Mouse (Mus musculus): ENCODE data around the gene D7Ertd443e. TPM values are rescaled to one million over a fixed set of nuclear protein-coding genes. Genes with fewer than 3 reads are reported as not detected.

The D7Ertd443e gene
- polyA plus RNA-seq, 1 experiment from 2014 or later = 0.13 TPM

GRCm38 (mm10) chr7:134223444-134224161 is 161.9 kb downstream of the D7Ertd443e start:
- H3K36me3 ChIP-seq = no peaks in the 10 kb centered on the region
- H3K9ac ChIP-seq (replicated peaks) = no peak overlapping the region
- no peaks in the 10 kb centered on the region for H3K9me3 ChIP-seq
- peaks cover 20% of the 10 kb centered on the region for H3K27me3 ChIP-seq
- peaks cover 20% of the 10 kb centered on the region for H3K4me1 ChIP-seq (replicated peaks)
- H3K27ac ChIP-seq = no peak overlapping the region
- WGBS = 31% methylated on average over 16 of the region's 16 CpGs
- H3K4me3 ChIP-seq (replicated peaks) = peak overlapping the region; percentile 63
- H3K4me2 ChIP-seq (replicated peaks) = peak overlapping the region; percentile 96
- ATAC-seq = no peak

Other genes with a start within 250 kb of the D7Ertd443e start
- 1.2 and 1.8 TPM in 2 replicates for gene Adam12, start 153.5 kb downstream of the D7Ertd443e start, polyA plus RNA-seq (2015; fragmentation: Nextera tagmentation; extraction: Ambion mirVana)